Mouse (Mus musculus) right cerebral cortex, postnatal 25 days (tissue): ENCODE measurements around the gene Nlrp4f.

Source experiments
- DNase-seq: peaks from one replicate; pipeline ENCODE4 v3.0.0; 2022

Gene Nlrp4f

GRCm38 (mm10) chr13:65205877-65206276 lies at the start of gene Nlrp4f:
Gene Nlrp4f (minus strand): TSS chr13:65205977.
- no peak for DNase-seq

DNA sequence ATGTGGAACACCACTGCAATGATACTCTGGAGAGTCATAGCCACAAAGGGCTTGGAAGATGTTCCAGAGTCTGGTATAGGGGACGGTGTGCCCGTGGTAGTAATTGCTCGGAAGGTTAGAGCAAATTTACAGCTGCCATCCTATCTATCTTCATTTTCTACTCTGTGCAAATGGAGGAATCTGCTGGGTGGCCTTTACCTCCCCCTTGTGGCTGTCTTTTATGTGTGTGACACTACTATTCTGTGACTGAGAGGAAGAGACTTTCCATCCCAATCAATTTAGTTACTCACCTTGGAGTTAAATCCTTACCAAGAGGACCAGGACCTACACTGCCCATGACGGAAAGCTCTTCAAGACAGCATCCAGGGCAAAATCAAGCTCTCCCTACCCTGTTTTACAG lies 37.5 kb upstream of the Nlrp4f start:
- DNase-seq: no peak

DNA sequence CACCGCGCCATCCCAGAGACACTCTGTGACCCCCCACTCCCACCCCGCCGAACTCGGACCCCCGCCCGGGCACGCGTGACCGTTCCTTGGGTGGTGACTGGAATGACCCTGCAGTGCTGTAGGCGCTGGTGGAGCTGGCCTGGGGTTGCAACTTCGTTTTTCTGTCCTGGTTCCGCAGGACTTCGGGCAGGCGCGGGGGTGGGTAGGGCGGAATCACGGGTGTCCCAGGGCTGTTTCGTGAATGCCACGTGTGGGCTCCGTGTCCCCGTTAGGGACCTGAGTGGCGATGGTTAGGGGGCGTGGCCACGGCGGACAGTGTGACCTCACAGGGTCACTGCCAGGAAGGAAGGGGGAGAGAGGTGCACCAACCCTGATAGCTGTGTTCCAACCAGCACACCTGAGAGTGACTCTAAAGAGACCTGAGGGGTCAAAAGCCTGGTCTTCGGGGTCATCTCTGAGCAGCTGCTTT lies 36.6 kb upstream of the Nlrp4f start:
- DNase-seq: no peak

- DNase-seq: no peak
Observed at GRCm38 (mm10) chr13:65241627-65242318, 36.0 kb upstream of the Nlrp4f start.

- peak; percentile 95 for DNase-seq
Observed at GRCm38 (mm10) chr13:65241099-65241626, 35.4 kb upstream of the Nlrp4f start.

DNA sequence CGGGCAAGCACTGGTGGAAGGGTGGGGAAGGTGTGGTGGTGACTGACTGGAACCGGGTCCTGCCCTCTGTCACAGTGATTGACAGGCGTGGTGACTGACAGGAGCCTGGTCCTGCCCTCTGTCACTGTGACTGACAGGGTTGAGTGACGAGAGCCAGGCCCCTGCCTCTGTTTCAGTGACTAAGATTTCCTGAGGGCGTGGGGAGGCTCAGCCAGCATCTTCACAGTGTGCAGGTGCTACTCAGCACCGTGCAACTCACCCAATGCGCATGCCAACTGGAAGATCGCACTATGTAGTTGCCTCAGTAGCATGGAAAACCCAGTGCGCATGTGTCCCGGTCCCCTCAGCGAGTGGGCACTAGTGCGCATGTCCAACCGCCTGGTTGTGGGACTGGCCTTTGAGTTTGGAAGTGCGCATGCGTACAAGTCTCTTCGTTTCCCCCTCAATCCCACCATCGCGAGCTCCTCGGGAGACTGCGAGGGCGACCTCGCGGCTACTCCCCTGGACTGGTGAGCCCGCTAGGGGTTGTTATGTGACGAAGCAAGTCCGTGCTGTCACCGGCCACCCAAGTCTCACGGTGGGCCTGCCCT lies 34.8 kb upstream of the Nlrp4f start:
- peak; percentile 97 for DNase-seq

GRCm38 (mm10) chr13:65237211-65237610 lies 31.4 kb upstream of the Nlrp4f start:
- DNase-seq: no peak

GRCm38 (mm10) chr13:65226657-65227056 lies 20.9 kb upstream of the Nlrp4f start:
- DNase-seq: no peak

GRCm38 (mm10) chr13:65225945-65226344 lies 20.2 kb upstream of the Nlrp4f start:
- no peak for DNase-seq

GRCm38 (mm10) chr13:65200667-65201066 lies 5.1 kb downstream of the Nlrp4f start:
- no peak for DNase-seq

DNA sequence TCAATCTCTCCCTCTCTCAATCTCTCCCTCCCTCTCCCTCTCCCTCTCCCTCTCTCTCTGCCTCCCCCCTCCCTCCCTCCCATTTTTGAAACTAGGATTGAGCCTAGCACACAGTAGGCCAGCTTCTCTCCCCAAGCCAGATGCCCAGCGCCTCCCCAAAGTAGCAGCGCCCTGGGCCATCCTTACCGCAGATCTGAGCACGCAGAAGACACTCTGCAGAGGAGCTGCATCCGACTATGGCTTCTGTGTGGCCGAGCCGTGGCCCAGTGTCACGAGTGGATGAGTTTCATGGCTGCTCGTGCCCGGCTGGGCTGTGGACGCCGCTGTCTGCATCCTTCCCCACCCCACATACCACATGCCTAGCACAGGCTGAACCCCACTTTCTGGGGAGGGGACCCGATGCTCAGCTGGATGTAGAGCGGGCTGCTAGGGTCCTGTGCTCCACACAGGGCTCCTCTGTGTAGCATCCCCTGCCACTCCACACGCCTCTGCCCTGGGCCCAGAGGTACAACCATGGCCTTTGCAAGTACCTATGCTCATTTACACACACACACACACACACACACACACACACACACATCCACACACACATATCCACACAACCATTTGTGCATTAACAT lies 29.2 kb downstream of the Nlrp4f start:
- DNase-seq: no peak

- DNase-seq: peak; percentile 3
Observed at GRCm38 (mm10) chr13:65175734-65176471, 29.9 kb downstream of the Nlrp4f start.

- DNase-seq: no peak
Observed at GRCm38 (mm10) chr13:65174102-65174501, 31.7 kb downstream of the Nlrp4f start.

GRCm38 (mm10) chr13:65149940-65150339 lies 55.8 kb downstream of the Nlrp4f start, which contains the start of gene Olfr466:
Gene Olfr466 (plus strand): TSS chr13:65150240.
- DNase-seq: no peak

DNA sequence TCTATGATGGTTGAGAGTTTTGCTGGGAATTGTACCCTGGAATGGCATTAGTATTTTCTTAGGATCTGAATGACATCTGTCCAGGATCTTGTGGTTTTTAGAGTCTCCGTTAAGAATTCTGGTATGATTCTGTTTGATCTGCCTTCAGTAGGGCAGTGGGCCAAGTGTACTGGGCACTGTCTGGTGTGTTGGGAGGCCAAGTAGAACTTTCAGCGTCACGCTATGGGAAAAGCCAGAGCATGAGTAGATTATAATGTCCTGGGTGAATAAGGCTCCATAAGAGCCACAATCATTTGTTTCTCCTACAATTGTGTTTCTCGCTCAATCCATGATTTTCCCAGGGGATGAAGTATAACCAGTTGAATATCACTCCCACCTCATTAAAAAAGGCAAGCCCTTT lies 68.0 kb downstream of the Nlrp4f start, which contains the start of gene Olfr465-ps1:
TSS of gene Olfr465-ps1 (plus strand) at position 301 of the 400 bp plus-strand sequence.
- no peak for DNase-seq
